Mouse (Mus musculus): ENCODE measurements around the gene Iqce.

DNA sequence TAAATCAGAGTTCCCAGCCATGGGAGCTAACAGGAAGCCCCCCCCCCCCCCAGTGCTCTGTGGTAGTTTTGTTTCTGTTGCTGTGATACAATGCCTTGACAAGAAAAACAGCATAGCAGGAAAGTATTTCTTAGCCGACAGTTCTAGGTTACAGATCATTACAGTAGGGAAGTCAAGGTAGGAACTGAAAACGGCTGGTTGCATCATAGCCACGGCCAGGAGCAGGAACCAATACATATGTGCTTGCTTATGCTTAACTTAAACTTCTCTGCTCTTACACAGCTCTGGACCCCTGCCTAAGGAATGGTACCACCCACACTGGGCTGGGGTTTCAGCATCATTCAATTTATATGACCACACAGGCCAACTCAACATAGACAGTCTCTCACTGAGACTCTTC is 31.2 kb upstream of the Iqce start:
- TF ChIP-seq CTCF (IDR thresholded peaks at IDR 0.05; ENCODE audit: low read depth, low read length) (no peak), POLR2A (IDR thresholded peaks at IDR 0.05; ENCODE audit: extremely low read depth, insufficient read depth, low read length) (no peak)
